Mouse (Mus musculus) liver, embryonic 14.5 days (tissue): Measurements from ENCODE around the gene Dock2. TPM values are rescaled to one million over a fixed set of nuclear protein-coding genes. Genes with fewer than 3 reads are reported as not detected.

ENCODE experiments used
- ATAC-seq: fragments of 200-750 bp; cut with Nextera tagmentation; 2 replicates; pipeline ENCODE4 v1.8.0; 2017; ENCODE audit warnings: moderate number of reproducible peaks, mild to moderate bottlenecking, moderate library complexity; ENCODE audit not compliant: insufficient read depth
- DNase-seq, 3 experiments: peaks; one replicate each; pipeline ENCODE4 v3.0.0-alpha.2; 2012 to 2013; ENCODE audit warnings: low read depth in 3 of 3, low spot score in 3 of 3
- H3K27ac ChIP-seq: fragments of 300-500 bp; sonication (generic); 2 replicates; pipeline ENCODE4 v1.5.1; 2014; ENCODE audit warnings: moderate library complexity, mild to moderate bottlenecking, control low read depth, inconsistent platforms
- H3K27me3 ChIP-seq: fragments of 300-500 bp; sonication (generic); 2 replicates; pipeline ENCODE4 v1.6.1; 2014; ENCODE audit warnings: mild to moderate bottlenecking, low read length, moderate library complexity; ENCODE audit not compliant: control insufficient read depth, insufficient read depth
- H3K36me3 ChIP-seq: fragments of 300-500 bp; sonication (generic); replicated peaks from 2 replicates; pipeline ENCODE4 v1.6.1; 2014; ENCODE audit warnings: low read depth; ENCODE audit not compliant: control insufficient read depth, insufficient read depth
- H3K4me1 ChIP-seq, 2 experiments: fragments of 200-500 bp in 1 of 2; fragments of 300-500 bp in 1 of 2; sonication (generic) in 1 of 2; replicated peaks; 2 replicates each; pipeline ENCODE4 v1.6.1; 2012 to 2014; ENCODE audit warnings: antibody characterized with exemption in 1 of 2, inconsistent platforms in 1 of 2, low read length in 1 of 2; ENCODE audit not compliant: control insufficient read depth in 2 of 2, insufficient read depth in 2 of 2
- H3K4me2 ChIP-seq: fragments of 300-500 bp; sonication (generic); 2 replicates; pipeline ENCODE4 v1.6.1; 2014; ENCODE audit warnings: low read depth, mild to moderate bottlenecking, control low read depth, moderate library complexity
- H3K4me3 ChIP-seq, 2 experiments: fragments of 200-500 bp in 1 of 2; fragments of 300-500 bp in 1 of 2; sonication (generic) in 1 of 2; 2 replicates each; pipeline ENCODE4 v1.5.1; 2012 to 2014; ENCODE audit warnings: low read depth in 2 of 2, low read length in 2 of 2, mild to moderate bottlenecking in 2 of 2, control low read depth in 1 of 2, inconsistent platforms in 1 of 2, moderate library complexity in 1 of 2; ENCODE audit not compliant: insufficient read depth in 1 of 2
- H3K9ac ChIP-seq: fragments of 300-500 bp; sonication (generic); replicated peaks from 2 replicates; pipeline ENCODE4 v1.6.1; 2014; ENCODE audit warnings: mild to moderate bottlenecking, control low read depth, moderate library complexity
- H3K9me3 ChIP-seq: fragments of 300-500 bp; sonication (generic); 2 replicates; pipeline ENCODE4 v1.6.1; 2016; ENCODE audit warnings: low read length, mixed read lengths; ENCODE audit not compliant: control insufficient read depth
- CTCF ChIP-seq: IDR thresholded peaks from 2 replicates; pipeline ENCODE4 v1.5.1; 2016; ENCODE audit warnings: antibody characterized with exemption, low read depth, control low read depth
- EP300 ChIP-seq: IDR thresholded peaks from 2 replicates; pipeline ENCODE4 v1.6.1; 2016; ENCODE audit warnings: antibody characterized with exemption, low read depth
- WGBS: fragments of 180-500 bp; shearing (Covaris S2); extraction: QIAGEN DNeasy Blood & Tissue Kit; methylation state at CpG from one replicate; pipeline ENCODE4 v1.1.7; 2014; ENCODE audit not compliant: insufficient replicate concordance; 5-methylcytosine and 5-hydroxymethylcytosine counted together
- polyA plus RNA-seq, 2 experiments: library from polyadenylated mRNA; depleted of rRNA in 1 of 2; stranded (reverse) in 1 of 2; unstranded in 1 of 2; fragments of >200 nt; fragmentation: Nextera tagmentation in 1 of 2; extraction: Ambion mirVana in 1 of 2; gene quantifications; 2 replicates each; pipeline versions ENCODE4 v1.2.1 to v1.2.3; 2012 to 2014

Dock2 gene
- polyA plus RNA-seq, 2 experiments, result 2.1 to 2.6 TPM

DNA sequence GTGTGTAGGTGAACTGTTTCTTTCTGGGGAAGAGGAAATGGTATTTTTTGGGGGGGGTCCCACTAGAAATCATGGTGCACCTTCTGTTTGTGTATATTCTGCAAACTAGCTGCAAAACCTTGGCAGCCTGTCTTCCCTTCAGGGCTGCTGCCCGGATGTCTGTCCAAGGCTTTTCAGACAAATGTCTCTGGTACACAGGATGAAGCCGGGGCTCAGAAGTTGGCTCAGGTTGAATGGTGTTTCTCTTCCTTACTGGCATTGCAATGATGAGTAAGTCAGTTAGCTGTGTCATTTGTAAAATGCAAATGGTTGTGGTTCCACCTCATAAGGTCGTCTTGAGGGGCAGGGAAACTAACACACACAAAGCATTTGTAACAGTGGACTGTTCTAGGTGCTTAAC lies 477.5 kb downstream of the Dock2 start:
- Histone ChIP-seq H3K27me3 (no peaks in the 10 kb centered on the region), H3K4me1 (no peaks in the 10 kb centered on the region), H3K9me3 (no peaks in the 10 kb centered on the region), H3K9ac (no peak overlapping the region), H3K36me3 (no peaks in the 10 kb centered on the region), H3K27ac (no peak overlapping the region), H3K4me3 (no peak overlapping the region), H3K4me2 (no peak overlapping the region)
- TF ChIP-seq EP300 (no peak), CTCF (no peak)
- no peak for DNase-seq
- 67% methylated on average over 3 of the region's 3 CpGs for WGBS
- no peak for ATAC-seq

GRCm38 (mm10) chr11:34300064-34300463 lies 483.6 kb downstream of the Dock2 start:
- Histone ChIP-seq H3K27ac (no peak overlapping the region), H3K4me3 (no peak overlapping the region), H3K27me3 (no peaks in the 10 kb centered on the region), H3K9ac (no peak overlapping the region), H3K4me2 (no peak overlapping the region), H3K36me3 (no peaks in the 10 kb centered on the region), H3K9me3 (no peaks in the 10 kb centered on the region), H3K4me1 (peaks cover 0 to 7% of the 10 kb centered on the region in 2 experiments; a peak in 2 of 4 replicates)
- TF ChIP-seq EP300, result no peak
- TF ChIP-seq CTCF, result no peak
- 56% methylated on average over 7 of the region's 7 CpGs for WGBS
- DNase-seq (no peak), ATAC-seq (peak; percentile 31; the same call in 1 of the 2 replicates)

- H3K27ac ChIP-seq, result no peak overlapping the region
- no peak overlapping the region for H3K9ac ChIP-seq
- H3K27me3 ChIP-seq, result no peaks in the 10 kb centered on the region
- ATAC-seq, result peak; percentile 69
- H3K4me2 ChIP-seq, result no peak overlapping the region
- 18% methylated on average over 1 of the region's 1 CpGs for WGBS
- DNase-seq, result peak in 1 of 3 experiments; percentile 25
- no peak for TF ChIP-seq EP300
- no peak for TF ChIP-seq CTCF
- H3K9me3 ChIP-seq, result no peaks in the 10 kb centered on the region
- H3K4me3 ChIP-seq, result no peak overlapping the region
- H3K4me1 ChIP-seq, result peaks cover 0 to 7% of the 10 kb centered on the region in 2 experiments; a peak in 2 of 4 replicates
- no peaks in the 10 kb centered on the region for H3K36me3 ChIP-seq
Observed at GRCm38 (mm10) chr11:34299550-34299949, 484.1 kb downstream of the Dock2 start.

- 74% methylated on average over 5 of the region's 5 CpGs for WGBS
- TF ChIP-seq EP300 (no peak), CTCF (no peak)
- no peaks in the 10 kb centered on the region for H3K27me3 ChIP-seq
- H3K4me2 ChIP-seq, result no peak overlapping the region
- no peak overlapping the region for H3K9ac ChIP-seq
- no peaks in the 10 kb centered on the region for H3K36me3 ChIP-seq
- no peak overlapping the region for H3K4me3 ChIP-seq
- peaks cover 0 to 7% of the 10 kb centered on the region in 2 experiments; a peak in 2 of 4 replicates for H3K4me1 ChIP-seq
- no peak for ATAC-seq
- no peak for DNase-seq
- H3K9me3 ChIP-seq, result no peaks in the 10 kb centered on the region
- no peak overlapping the region for H3K27ac ChIP-seq
Observed at GRCm38 (mm10) chr11:34297698-34298378, 485.9 kb downstream of the Dock2 start.

GRCm38 (mm10) chr11:34291304-34291703 lies 492.4 kb downstream of the Dock2 start:
- WGBS, result 51% methylated on average over 3 of the region's 3 CpGs
- Histone ChIP-seq H3K4me2 (no peak overlapping the region), H3K4me3 (no peak overlapping the region)

More at GRCm38 (mm10) chr11:34291304-34291703, 492.4 kb downstream of the Dock2 start:
- TF ChIP-seq EP300, result no peak
- no peak for TF ChIP-seq CTCF
- Histone ChIP-seq H3K27ac (no peak overlapping the region), H3K36me3 (no peaks in the 10 kb centered on the region), H3K27me3 (no peaks in the 10 kb centered on the region), H3K9me3 (no peaks in the 10 kb centered on the region), H3K4me1 (no peaks in the 10 kb centered on the region), H3K9ac (no peak overlapping the region)
- no peak for ATAC-seq
- DNase-seq, result no peak
